Mouse (Mus musculus) urinary bladder, postnatal 36 days (tissue): ENCODE measurements around the gene Olfr279.
"Not testable (repeated sequence)": the region's sequence is repeated elsewhere in the genome, so short reads cannot be mapped to it uniquely, and the experiment has no call there.

ENCODE experiments used
- DNase-seq, 2 experiments: peaks; one replicate each; pipeline ENCODE4 v3.0.0; 2022; ENCODE audit warnings: low spot score in 2 of 2, mixed read lengths in 1 of 2

The Olfr279 gene

DNA sequence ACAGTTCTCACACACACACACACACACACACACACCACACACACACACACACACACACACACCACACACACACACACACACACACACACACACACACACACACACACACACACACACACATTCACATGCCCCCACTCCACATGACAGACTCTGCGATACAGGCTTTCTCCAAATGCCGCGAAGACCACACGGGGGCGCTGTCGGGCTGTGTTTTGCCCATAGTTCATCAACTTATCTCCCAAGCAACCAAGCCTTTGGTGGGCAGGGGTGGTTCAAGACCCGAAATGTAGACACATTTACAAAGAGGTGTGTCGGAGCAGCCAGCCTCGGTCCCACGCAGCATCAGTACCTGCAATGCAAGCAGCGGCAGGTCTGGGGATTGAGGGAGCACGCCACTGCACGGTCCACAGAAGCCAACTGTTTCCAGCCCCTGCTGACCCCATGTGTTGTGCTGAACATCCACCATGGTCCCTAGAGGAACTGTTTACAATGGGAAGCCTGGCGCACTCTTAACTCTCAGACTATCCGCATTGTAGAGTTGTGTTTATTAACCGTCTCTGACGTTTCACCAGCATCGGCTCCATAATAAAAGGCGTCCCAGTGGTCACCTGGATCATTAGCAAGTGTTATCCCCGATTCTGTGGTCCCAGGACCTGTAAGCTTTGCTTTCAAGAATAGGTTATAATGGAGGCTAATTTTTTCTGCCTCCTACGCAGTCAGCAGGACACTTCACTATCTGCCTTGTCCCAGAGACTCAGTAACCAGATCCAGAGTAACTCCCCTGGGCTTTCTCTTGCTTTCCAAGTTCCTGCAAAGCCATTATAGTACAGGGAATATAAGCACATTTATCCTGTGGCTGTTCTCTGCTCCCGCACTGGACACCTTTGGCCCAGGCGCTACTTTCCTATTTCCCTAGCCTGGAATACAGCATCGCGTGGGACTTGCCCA lies 18.5 kb downstream of the Olfr279 start:
- peak; percentile 35 to 71 for DNase-seq

DNA sequence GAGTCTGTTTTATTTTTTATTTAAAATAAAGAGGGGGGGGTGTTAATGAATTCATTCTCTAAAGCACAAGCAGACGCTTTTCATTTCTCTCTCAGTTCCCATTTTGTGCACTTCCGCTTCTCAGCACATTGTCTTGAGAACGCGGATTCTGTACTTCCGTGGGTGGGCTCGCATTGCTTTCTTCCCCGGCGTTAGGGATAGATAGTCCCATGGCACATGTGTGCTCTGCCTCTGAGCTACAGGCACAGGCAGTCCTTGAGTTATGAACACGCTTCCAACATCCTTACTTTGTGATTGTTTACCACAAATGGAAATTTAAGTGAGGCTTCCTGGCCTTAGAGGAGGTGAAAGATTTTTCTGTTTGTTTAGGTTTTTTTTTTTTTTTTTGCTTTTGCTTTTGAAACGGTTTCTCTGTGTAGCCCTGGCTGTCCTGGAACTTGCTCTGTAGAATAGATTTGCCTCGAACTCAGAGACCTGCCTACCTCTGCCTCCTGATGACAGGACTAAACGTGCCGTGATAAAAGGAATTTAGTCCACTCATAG lies 19.3 kb downstream of the Olfr279 start:
- no peak for DNase-seq

DNA sequence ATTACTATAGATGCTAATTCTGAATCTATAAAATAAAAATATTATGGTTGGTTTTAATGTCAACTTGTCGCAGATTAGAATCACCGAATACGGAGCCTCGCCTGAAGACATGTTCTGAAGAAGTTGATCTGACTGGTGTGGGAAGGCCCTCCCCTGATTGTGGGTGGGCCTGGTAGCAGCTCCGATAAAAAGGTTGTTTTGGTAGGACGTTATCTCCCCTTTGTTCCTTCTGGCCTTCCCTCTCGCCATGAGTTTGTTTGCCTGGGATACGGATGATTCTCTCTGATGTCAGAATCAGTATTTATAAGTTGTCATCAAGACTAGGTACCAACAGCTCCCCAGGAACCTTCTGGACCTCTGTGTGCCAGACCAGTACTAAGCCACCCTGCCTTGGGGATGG lies 20.0 kb downstream of the Olfr279 start:
- no peak for DNase-seq

DNA sequence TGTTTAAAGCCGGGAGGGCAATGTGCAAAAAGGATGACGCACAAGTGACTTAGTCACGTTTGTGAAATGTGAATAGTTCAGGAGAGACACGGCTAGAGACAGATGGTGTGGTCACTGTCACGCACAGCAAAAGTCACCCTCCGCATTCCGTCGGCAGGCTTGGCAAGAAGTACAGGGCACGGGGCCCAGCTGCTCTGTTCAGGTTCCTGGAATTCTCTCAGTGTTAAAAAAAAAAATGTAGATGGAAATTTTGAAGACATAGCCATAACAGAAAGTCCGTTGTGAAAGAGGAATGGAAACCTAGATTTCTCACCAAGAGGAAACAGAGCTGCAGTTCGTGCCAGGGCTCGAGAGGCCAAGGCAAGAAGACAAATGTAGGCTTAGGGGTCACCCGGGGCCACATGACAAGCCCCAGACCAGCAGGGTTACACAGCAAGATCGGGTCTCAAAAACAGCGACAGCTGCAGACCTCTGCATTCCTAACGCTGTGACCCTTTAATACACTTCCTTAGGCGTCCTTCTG lies 20.7 kb downstream of the Olfr279 start:
- DNase-seq = peak; percentile 26 to 54

DNA sequence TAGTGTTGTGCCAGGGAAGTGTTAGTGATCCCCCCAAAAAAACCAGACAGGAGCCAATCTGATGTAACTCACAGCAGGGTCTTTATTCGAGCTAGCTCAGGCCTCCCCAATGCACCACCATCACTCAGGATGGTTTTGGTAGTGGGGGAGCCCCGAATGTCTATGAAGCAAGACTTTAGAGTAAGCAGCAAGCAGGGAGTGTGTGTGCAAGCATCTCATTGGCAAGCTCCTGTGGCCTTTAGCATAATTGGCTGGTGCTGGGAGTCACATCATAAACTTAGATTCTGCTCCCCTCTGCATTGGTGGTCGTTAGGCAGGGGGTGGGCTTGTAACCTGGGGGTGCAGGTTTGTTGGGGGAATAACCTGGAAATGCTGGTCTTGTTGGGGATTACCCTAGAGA lies 21.5 kb downstream of the Olfr279 start:
- DNase-seq = not testable (repeated sequence)

DNA sequence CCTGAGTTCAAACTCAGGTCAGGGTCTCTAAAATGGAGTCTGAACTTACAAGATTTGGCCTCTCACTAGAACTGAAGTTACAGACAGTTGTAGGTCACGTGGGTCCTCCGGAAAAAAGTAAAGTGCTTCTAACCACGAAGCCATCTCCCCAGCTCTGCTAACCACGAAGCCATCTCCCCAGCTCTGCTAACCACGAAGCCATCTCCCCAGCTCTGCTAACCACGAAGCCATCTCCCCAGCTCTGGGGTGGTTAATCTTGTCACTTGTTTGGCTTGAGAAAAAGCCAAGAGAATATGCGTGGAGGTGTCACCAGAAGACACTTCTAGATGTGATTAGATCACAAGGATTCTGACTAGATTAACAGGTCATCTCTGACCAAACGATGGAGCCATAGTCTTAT lies 21.9 kb downstream of the Olfr279 start:
- DNase-seq = no peak

DNA sequence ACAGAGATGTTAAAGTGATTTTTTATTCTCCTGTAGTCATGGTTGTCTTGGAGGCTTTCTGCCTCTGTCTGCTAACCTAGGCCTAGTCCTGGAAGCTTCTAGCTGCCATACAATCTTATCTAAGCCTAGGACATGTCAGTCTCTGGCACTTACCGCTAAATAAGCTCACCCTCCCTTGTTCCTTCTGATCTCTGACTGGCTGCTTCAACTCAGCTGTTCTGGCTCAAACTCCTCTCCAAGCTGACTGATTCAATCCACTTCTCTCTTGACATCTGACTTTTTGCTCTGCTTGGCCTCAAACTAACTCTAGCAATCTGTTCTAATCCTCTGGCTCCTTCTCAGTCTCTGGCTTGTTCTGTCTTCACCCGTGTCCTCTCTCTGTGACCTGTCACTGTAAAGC lies 22.6 kb downstream of the Olfr279 start:
- not testable (repeated sequence) for DNase-seq

DNA sequence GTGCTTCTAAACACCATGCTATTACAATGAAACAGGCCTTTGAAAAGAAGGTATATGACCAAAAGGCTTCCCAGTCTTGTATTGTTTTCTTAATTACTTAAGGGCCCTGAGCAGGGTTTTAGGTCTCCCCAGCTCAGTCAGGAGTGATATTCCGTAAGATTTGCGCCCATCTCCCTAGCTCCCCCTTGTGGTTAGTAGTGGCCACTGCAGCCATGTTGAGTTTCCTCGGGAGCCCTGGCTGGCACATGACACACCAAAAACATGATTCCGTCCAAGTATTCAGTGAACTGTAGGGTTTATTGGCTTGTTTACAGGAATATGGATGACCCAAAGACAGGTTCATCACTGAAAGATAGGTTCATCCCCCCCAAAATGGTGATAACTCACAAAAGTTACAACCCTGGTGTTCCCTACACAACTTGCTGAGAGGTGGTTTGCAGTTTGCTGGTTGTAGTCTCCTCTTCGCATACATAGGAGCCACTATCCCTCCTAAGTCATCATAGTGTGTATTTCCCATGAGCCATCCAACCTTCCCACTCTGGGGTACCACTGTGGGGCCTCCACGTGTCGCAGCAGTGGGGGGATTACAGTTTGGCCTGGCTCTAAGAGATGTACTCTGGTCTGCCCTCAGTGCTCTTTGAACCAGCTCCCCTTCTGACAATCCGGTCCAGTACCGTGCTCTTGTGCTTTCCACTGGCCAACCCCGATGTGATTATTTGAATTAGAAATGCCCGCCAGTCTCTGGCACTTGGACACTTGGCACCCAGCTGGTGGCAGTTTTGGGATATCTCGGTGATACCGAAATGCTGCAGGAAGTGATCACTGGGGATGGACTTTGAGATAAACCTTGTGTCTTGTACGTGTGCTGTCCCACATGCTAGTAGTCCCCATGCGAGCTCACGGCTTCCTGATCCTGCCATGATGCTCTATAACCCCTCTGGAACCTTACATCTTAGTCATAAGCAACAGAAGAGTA lies 25.5 kb downstream of the Olfr279 start:
- DNase-seq = peak; percentile 46 to 55

DNA sequence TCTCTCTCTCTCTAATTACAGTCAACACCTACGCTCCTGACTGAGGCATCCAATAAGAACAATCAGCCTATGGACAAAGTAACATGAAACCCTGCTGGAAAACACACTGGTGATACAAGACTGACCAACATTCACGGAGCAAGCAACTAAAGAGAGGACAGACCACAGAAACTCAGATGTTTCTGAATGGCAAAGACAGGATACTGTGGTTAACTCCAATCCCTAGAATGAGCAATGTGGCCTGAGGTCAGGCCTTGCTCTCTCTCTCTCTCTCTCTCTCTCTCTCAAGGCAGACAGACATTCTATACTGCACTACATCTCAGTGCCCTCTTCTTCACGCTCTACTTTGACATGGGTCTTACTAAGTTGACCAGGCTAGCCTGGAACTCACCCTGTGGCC lies 29.0 kb downstream of the Olfr279 start:
- no peak for DNase-seq

DNA sequence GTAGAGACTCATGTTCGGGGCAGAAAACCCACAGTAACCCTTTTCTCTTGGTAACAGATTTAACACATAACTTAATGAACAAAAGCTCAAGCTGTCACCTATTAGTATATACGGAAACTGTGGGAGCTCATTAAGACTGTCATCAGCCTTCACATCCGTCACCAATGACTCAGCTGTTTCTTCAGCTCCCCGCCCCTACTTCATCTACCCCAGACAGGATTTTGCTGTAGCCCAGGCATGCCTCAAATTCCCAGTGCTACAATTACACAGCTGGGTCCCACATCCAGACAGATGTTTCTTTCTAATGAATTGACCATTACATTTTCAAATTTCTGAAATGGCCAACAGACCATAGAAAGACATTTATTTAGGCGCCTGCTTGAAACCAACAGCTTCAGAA lies 33.9 kb downstream of the Olfr279 start:
- no peak for DNase-seq

DNA sequence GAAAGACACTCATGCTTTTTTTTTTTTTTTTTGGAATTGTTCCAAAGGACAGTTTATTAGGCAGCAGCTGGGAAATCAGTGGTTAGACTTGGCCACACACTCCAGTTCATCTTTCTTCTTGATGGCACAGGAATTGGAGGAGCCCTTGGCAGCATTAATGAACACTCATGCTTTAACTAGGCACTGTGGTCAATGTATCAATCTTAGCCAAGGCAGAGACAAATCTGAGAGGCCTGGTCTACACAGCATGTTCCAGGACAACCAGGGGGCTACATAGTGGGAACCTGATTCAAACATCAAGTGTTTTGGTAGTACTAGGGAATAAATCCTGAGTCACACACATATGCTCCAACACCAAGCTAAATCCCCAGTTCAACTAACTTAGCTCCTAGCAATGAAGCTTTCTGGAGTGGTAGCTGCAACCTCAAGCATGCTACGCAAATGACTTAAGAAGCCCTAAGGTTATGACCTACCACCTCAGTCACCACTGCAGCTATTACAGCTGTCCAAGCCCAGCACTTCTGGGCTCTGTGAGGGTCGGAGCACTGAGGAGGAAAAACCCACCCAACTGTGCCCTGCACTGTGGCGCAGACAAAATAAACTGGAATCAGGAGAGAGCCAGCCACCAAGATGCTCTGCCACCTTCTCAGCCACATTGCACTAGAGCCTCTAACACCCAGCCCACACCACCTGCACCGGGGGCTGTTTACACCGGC lies 35.0 kb downstream of the Olfr279 start:
- DNase-seq = no peak

DNA sequence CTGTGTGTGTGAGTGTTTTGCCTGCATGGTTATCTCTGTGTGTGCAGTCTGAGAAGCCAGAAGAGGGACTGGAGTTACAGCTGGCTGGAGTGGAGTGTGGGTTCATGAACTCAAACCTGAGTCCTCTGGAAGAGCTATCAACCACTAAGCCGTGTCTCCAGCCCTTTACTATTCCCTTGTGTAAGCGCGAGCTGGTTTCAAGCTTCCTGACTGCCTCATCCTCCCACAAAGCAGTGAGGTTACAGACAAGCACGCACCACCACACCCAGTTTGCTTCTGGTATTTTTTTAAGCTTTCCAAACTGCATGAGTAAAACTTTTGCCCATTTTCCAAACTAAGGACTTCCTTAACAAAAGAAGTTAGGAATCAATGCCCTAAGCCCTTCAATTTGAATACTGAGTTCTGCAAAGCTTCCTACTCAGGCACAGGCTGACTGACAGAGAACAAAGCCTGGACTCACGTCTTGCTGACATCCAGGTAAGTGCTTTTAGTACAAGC lies 35.9 kb downstream of the Olfr279 start:
- DNase-seq = no peak

DNA sequence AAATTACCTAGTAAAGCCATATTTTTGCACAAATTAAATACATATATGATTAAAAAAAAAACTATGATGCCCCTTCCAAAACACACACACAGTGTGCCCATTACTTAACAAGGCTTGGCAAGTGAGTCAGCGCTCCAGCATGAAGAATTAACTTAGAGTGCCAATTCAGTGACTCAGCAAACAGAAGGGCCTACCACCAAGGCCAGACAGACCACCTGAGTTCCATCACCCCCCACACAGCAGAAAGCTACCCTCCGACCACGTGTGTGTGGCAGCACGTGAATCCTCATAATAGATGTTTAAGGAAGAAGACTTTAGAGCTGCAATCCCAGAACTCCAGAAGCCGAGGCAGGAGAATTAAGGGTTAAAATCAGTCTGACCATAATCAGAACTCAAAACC lies 40.1 kb downstream of the Olfr279 start:
- DNase-seq = peak in 1 of 2 experiments; percentile 16

DNA sequence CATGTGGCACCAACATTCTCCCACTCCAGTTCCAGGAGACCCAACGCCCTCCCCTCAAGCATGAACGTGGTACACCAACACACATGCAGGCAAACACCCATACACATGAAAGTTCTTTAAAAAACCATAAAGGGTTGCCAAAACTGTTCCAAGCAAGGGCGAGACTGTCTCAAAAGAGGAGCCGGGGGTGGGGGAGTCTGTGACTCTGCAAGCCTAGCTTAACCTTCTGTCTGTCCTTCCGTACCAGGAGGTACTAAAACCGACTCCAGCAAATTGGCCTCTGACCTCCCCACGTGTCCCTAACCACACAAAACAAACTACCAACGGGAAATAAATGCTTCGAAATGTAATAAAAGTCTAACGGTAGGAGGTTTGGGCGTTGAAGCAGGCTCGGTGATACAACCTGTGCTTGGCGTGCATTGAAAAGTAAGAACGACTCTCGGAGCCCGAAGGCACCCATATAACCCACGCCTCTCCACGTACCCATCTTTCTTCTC lies 40.9 kb downstream of the Olfr279 start:
- no peak for DNase-seq

DNA sequence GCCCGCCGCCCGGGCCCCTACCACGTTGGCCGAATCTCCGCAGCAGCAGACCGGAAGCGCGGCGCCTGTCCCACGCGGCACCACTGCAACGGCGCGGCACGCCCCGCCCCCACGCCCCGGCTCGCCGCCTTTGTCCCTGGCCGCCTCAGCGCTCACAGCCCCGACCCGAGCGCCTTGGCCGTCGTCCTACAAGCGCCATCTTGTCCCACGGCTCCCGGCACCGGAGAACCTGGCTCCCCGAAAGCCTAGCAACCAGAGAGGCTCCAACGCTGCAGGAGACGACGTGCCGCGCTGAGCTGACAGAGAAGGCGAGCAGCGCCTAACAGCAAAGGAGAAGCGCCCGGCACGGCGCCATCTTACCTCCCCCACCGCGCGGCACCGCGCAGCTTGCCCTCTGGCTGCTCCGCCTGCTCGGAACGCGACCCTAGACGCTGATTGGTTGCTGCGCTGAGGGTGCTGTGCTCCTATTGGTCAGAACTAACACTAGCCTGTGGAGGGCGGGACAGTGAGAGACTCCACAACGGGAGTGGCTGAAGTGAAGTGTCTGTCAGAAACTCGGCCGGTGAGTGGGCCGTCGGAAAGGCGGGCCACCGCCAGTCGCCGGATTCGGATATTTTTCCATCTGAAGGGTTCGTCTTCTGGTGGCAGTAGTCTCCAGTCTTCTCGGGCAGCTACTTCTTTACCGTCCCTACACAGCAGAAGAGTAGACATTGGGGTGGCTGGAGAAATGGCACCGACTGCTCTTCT lies 41.9 kb downstream of the Olfr279 start, which contains the start of gene Kansl2:
Gene Kansl2, minus strand, starts transcription at position 384 of the 747 bp plus-strand sequence.
- DNase-seq = peak; percentile 96 to 97

DNA sequence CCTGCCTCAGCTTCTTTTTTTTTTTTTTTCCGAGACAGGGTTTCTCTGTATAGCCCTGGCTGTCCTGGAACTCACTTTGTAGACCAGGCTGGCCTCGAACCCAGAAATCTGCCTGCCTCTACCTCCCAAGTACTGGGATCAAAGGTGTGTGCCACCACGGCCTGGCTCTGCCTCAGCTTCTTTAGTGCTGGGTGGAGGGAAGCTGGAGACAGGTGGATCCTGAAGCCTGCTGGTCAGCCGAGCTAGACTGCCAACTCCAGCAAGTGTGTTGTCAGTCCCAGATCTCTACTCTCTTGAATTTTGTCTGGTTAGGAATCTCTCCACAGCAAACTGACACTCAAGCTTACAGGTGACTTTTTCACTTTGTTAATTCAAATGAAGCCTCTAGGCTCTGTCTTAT lies 43.7 kb downstream of the Olfr279 start:
- no peak for DNase-seq

DNA sequence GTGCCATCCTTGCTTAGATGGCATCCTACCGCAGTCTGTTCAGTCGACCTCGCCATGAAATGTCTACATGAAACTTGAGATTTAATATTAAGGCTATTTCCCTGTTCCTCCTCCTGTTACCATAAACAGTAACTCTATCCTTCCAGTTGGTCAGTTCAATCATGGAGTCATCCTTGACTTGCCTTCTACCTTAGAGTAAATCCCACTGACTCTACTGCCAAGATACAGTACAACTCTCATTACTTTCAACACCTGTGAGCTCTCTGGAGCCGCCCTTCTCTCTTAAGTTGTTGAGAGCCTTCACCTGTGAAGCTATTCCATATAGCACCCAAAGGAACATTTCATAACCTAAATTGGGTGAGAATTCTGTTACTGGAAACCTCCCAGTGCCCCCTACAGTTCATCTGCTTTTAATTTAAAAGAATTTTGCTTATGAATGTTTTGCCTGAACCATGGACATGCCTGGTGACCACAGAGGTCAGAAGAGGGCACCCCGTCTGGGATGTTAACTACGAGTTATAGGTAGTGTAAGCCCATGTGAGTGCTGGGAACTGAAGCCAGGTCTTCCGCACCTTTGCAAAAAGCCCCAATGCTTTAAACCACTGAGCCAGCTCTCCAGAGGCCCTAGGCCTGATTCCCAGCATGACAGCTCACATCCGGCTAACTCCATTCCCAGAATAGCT lies 44.8 kb downstream of the Olfr279 start:
- no peak for DNase-seq

DNA sequence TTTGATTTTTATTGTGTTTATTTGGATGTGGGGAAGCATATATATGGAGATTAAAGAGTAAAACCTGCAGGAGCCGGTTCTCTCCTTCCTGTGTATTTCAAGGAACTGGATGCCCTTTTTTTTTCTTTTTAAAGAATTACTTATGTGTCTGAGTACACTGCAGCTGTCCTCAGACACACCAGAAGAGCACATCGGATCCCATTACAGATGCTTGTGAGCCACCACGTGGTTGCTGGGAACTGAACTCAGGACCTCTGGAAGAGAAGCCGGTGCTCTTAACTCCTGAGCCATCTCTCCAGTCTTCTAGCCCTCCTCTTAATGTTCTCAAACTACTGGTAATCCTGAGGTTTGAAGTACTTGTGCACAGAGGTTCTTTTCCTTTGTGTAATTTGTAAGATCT lies 45.7 kb downstream of the Olfr279 start:
- DNase-seq = no peak

DNA sequence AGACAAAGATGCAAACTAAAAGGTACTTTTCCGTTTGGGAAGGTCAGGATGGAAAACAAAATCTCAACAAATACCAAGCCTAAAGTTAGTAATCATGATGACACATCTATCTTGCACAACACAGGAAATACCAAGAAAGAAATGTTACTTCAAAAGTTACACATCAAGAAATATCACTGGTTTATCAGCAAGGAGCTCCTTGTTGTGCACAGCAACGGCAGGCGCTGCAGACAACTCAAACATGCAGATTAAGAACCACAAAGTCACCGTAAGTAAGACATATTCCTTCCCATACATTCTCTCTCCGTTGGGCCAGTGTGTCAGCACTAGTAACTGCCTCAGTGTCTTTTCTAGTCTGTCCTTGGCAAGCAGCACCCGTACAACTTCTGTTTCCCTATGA lies 48.9 kb downstream of the Olfr279 start:
- DNase-seq = no peak
